ENCODE assay signal across 8 mouse cellular contexts in genomic region chr5:24750321-24751304, GRCm38 (mm10). TPM values are rescaled to one million over a fixed set of nuclear protein-coding genes. Genes with fewer than 3 reads are reported as not detected.
A peak's percentile ranks its signal among the peaks of the same experiment; 100 is the strongest.
DNase-seq lines count a peak whose midpoint lies in the region; ATAC-seq and TF ChIP-seq lines count a peak whose summit lies in the region.

No protein-coding gene starts in this region.

- peak; percentile 76 for ATAC-seq in activated CD4-positive, CD25-positive, alpha-beta regulatory T cell, adult 4 months
- peak; percentile 85 for ATAC-seq in hindbrain, postnatal 0 days

- peak; percentile 76 for TF ChIP-seq CTCF in gastrocnemius, adult 2 months (IDR thresholded peaks at IDR 0.05)
- peak; percentile 90 for TF ChIP-seq CTCF in hindbrain, postnatal 0 days (IDR thresholded peaks at IDR 0.05; ENCODE audit: low read depth)
- TF ChIP-seq CTCF in left cerebral cortex, adult 2 months (IDR thresholded peaks at IDR 0.05), result peak; percentile 67

- peaks cover 15% of the 10 kb centered on the region for H3K4me1 ChIP-seq in hindbrain, postnatal 0 days (ENCODE audit: insufficient read depth, low read length)

- H3K79me2 ChIP-seq in macrophage (ENCODE audit: inconsistent target), result no peaks in the 10 kb centered on the region

- H3K36me3 ChIP-seq in hindbrain, postnatal 0 days (ENCODE audit: insufficient read depth, low read length), result no peaks in the 10 kb centered on the region
- H3K36me3 ChIP-seq in macrophage (ENCODE audit: inconsistent target), result no peaks in the 10 kb centered on the region

- H3K4me3 ChIP-seq in gastrocnemius, adult 2 months, result peak overlapping the region; percentile 81
- peak overlapping the region; percentile 51 for H3K4me3 ChIP-seq in hindbrain, postnatal 0 days (ENCODE audit: low read length)
- peak overlapping the region; percentile 70 for H3K4me3 ChIP-seq in left cerebral cortex, adult 2 months
- H3K4me3 ChIP-seq in macrophage (ENCODE audit: inconsistent target), result peak overlapping the region; percentile 50

- H3K9ac ChIP-seq in hindbrain, postnatal 0 days (replicated peaks; ENCODE audit: low read length), result peak overlapping the region; percentile 75

- intact Hi-C loops in gastrocnemius, adult 2 months (cut with DNase I), result loop anchor here (1.0 to 2.0 kb wide), 2 partner anchors 65 to 74 kb away; partner anchors contain the start of gene Nub1
- intact Hi-C loops in left cerebral cortex, adult 2 months (cut with DNase I), result loop anchor here (1.0 to 2.0 kb wide), 3 partner anchors 30 to 90 kb away; partner anchors contain the start of gene Nub1

- DNase-seq in cerebellum, postnatal 4 days (ENCODE audit: low spot score in 2 of 2), result peak; percentile 76 to 92
- DNase-seq in gastrocnemius, adult 2 months, result peak; percentile 92
- peak; percentile 95 for DNase-seq in hindbrain, postnatal 0 days (ENCODE audit: low spot score)
- peak; percentile 84 to 86 for DNase-seq in left cerebral cortex, adult 2 months (ENCODE audit: extremely low spot score in 1 of 2, low spot score in 2 of 2)
- DNase-seq in retina, postnatal 7 days (ENCODE audit: low read depth, low spot score), result peak; percentile 83
- peak; percentile 54 for DNase-seq in urinary bladder, postnatal 10 days (ENCODE audit: low spot score)

- WGBS in hindbrain, postnatal 0 days, result under 1% methylated on average over 55 of the region's 59 CpGs
- WGBS in macrophage (ENCODE audit: missing documents), result 7% methylated on average over 49 of the region's 59 CpGs

- no peaks in the 10 kb centered on the region for H3K27me3 ChIP-seq in hindbrain, postnatal 0 days (ENCODE audit: insufficient read depth, low read length)

- H3K9me3 ChIP-seq in hindbrain, postnatal 0 days (ENCODE audit: low read length), result no peaks in the 10 kb centered on the region

- peak overlapping the region; percentile 95 for H3K27ac ChIP-seq in gastrocnemius, adult 2 months
- peak overlapping the region; percentile 88 for H3K27ac ChIP-seq in hindbrain, postnatal 0 days
- H3K27ac ChIP-seq in left cerebral cortex, adult 2 months, result peak overlapping the region; percentile 91
- H3K27ac ChIP-seq in macrophage, result peak overlapping the region; percentile 73

- H3K4me2 ChIP-seq in hindbrain, postnatal 0 days (ENCODE audit: low read depth, low read length), result peak overlapping the region; percentile 90

RNA-seq across cellular contexts. Expression of gene Crygn, which starts 7.2 kb away (rescaled TPM):
- polyA plus RNA-seq in activated CD4-positive, CD25-positive, alpha-beta regulatory T cell, adult 4 months (2017; shearing (Covaris generic)), result 1 to 10 TPM in 1 of 2 experiments, not detected in 1; 6.8 TPM
- not detected for total RNA-seq in gastrocnemius, adult 2 months (2021)
- not detected in 2 replicates for total RNA-seq in hindbrain, postnatal 0 days (2014; rRNA removed)
- 4.7 and 5.4 TPM in 2 replicates for polyA plus RNA-seq in hindbrain, postnatal 0 days (2015; fragmentation: Nextera tagmentation; extraction: Ambion mirVana)
- 1 to 10 TPM in 1 of 2 experiments, not detected in 1; 2.0 TPM for total RNA-seq in left cerebral cortex, adult 2 months (2021)
- not detected for total RNA-seq in macrophage (2018; cell fraction: chromatin; rRNA removed)
- total RNA-seq in macrophage (2018; cell fraction: cytosol; rRNA removed), result 1 to 10 TPM in 6 of 26 experiments, not detected in 20; 1.3 to 6.4 (median 3.9) TPM
- 10 to 100 TPM in 1 of 26 experiments, not detected in 25; 12.6 TPM for total RNA-seq in macrophage (2018; cell fraction: nucleus; rRNA removed)
- not detected in 3 replicates for polyA plus RNA-seq in macrophage (2018)

RNA-seq across cellular contexts. Expression of gene Wdr86, which starts 20.1 kb away (rescaled TPM):
- polyA plus RNA-seq in activated CD4-positive, CD25-positive, alpha-beta regulatory T cell, adult 4 months (2017; shearing (Covaris generic)), result under 1 TPM; 0.15 to 0.46 TPM
- not detected for total RNA-seq in gastrocnemius, adult 2 months (2021)
- 15.4 and 16.0 TPM in 2 replicates for total RNA-seq in hindbrain, postnatal 0 days (2014; rRNA removed)
- 7.8 and 8.0 TPM in 2 replicates for polyA plus RNA-seq in hindbrain, postnatal 0 days (2015; fragmentation: Nextera tagmentation; extraction: Ambion mirVana)
- total RNA-seq in left cerebral cortex, adult 2 months (2021), result under 1 TPM; 0.37 to 0.86 TPM
- not detected for total RNA-seq in macrophage (2018; cell fraction: chromatin; rRNA removed)
- total RNA-seq in macrophage (2018; cell fraction: cytosol; rRNA removed), result under 1 TPM in 2 of 26 experiments, not detected in 24; 0.05 to 0.09 TPM
- under 1 TPM in 2 of 26 experiments, not detected in 24; 0.11 to 0.28 TPM for total RNA-seq in macrophage (2018; cell fraction: nucleus; rRNA removed)
- polyA plus RNA-seq in macrophage (2018), result not detected in 3 replicates

Comparison
In these comparisons a context has a peak if more than half of its experiments do, and no peak if none do; other contexts are left out.
1. Peak in every context shown above with its lines: DNase-seq, ATAC-seq, H3K4me3 ChIP-seq and H3K27ac ChIP-seq.